Mouse (Mus musculus): ENCODE data around the gene Fry. TPM values are rescaled to one million over a fixed set of nuclear protein-coding genes. Genes with fewer than 3 reads are reported as not detected.

Gene Fry
- polyA plus RNA-seq, 1 experiment from 2014 or later: 15.2 TPM

GRCm38 (mm10) chr5:150522867-150523234, 404.4 kb downstream of the Fry start:
- WGBS: 7% methylated on average over 11 of the region's 11 CpGs
- Histone ChIP-seq H3K27ac (ENCODE audit: low read length) (peak overlapping the region; percentile 89), H3K27me3 (ENCODE audit: control insufficient read depth, insufficient read depth, low read length) (no peaks in the 10 kb centered on the region), H3K4me2 (replicated peaks; ENCODE audit: low read depth, low read length) (peak overlapping the region; percentile 56), H3K4me1 (ENCODE audit: control insufficient read depth, insufficient read depth, low read length) (0 out of 2 replicates have a peak, but pooled peaks cover 4% of the 10 kb centered on the region), H3K4me3 (ENCODE audit: low read depth, low read length) (peak overlapping the region; percentile 79), H3K9me3 (ENCODE audit: control insufficient read depth, low read depth, low read length) (no peaks in the 10 kb centered on the region), H3K36me3 (ENCODE audit: control insufficient read depth, insufficient read depth, low read length) (no peaks in the 10 kb centered on the region), H3K9ac (replicated peaks; ENCODE audit: low read depth, low read length) (peak overlapping the region; percentile 88)
- ATAC-seq (ENCODE audit: insufficient number of reproducible peaks, insufficient read depth, low FRiP score, low read depth): no peak

GRCm38 (mm10) chr5:150525239-150525638, 406.8 kb downstream of the Fry start:
- H3K9ac ChIP-seq (replicated peaks; ENCODE audit: low read depth, low read length): no peak overlapping the region
- 0 out of 2 replicates have a peak, but pooled peaks cover 4% of the 10 kb centered on the region for H3K4me1 ChIP-seq (ENCODE audit: control insufficient read depth, insufficient read depth, low read length)
- no peak for ATAC-seq (ENCODE audit: insufficient number of reproducible peaks, insufficient read depth, low FRiP score, low read depth)
- H3K4me2 ChIP-seq (replicated peaks; ENCODE audit: low read depth, low read length): no peak overlapping the region
- H3K9me3 ChIP-seq (ENCODE audit: control insufficient read depth, low read depth, low read length): no peaks in the 10 kb centered on the region
- no peak overlapping the region for H3K27ac ChIP-seq (ENCODE audit: low read length)
- no peak overlapping the region for H3K4me3 ChIP-seq (ENCODE audit: low read depth, low read length)
- H3K36me3 ChIP-seq (ENCODE audit: control insufficient read depth, insufficient read depth, low read length): 0 out of 2 replicates have a peak, but pooled peaks cover 2% of the 10 kb centered on the region
- 79% methylated on average over 2 of the region's 2 CpGs for WGBS
- no peaks in the 10 kb centered on the region for H3K27me3 ChIP-seq (ENCODE audit: control insufficient read depth, insufficient read depth, low read length)

GRCm38 (mm10) chr5:150541302-150541701, 422.9 kb downstream of the Fry start:
- WGBS: 94% methylated on average over 1 of the region's 1 CpGs
- ATAC-seq (ENCODE audit: insufficient number of reproducible peaks, insufficient read depth, low FRiP score, low read depth): no peak
- no peaks in the 10 kb centered on the region for H3K27me3 ChIP-seq (ENCODE audit: control insufficient read depth, insufficient read depth, low read length)
- H3K9ac ChIP-seq (replicated peaks; ENCODE audit: low read depth, low read length): no peak overlapping the region
- H3K4me3 ChIP-seq (ENCODE audit: low read depth, low read length): no peak overlapping the region
- H3K27ac ChIP-seq (ENCODE audit: low read length): no peak overlapping the region
- H3K36me3 ChIP-seq (ENCODE audit: control insufficient read depth, insufficient read depth, low read length): peaks cover 15% of the 10 kb centered on the region
- no peaks in the 10 kb centered on the region for H3K9me3 ChIP-seq (ENCODE audit: control insufficient read depth, low read depth, low read length)
- H3K4me2 ChIP-seq (replicated peaks; ENCODE audit: low read depth, low read length): no peak overlapping the region
- H3K4me1 ChIP-seq (ENCODE audit: control insufficient read depth, insufficient read depth, low read length): no peaks in the 10 kb centered on the region

GRCm38 (mm10) chr5:150543184-150543583, 424.7 kb downstream of the Fry start:
- WGBS: 85% methylated on average over 2 of the region's 2 CpGs
- no peak overlapping the region for H3K4me2 ChIP-seq (replicated peaks; ENCODE audit: low read depth, low read length)

More at GRCm38 (mm10) chr5:150543184-150543583, 424.7 kb downstream of the Fry start:
- no peaks in the 10 kb centered on the region for H3K27me3 ChIP-seq (ENCODE audit: control insufficient read depth, insufficient read depth, low read length)
- H3K9ac ChIP-seq (replicated peaks; ENCODE audit: low read depth, low read length): no peak overlapping the region
- H3K4me3 ChIP-seq (ENCODE audit: low read depth, low read length): no peak overlapping the region
- H3K4me1 ChIP-seq (ENCODE audit: control insufficient read depth, insufficient read depth, low read length): no peaks in the 10 kb centered on the region
- H3K9me3 ChIP-seq (ENCODE audit: control insufficient read depth, low read depth, low read length): no peaks in the 10 kb centered on the region
- H3K36me3 ChIP-seq (ENCODE audit: control insufficient read depth, insufficient read depth, low read length): peaks cover 9% of the 10 kb centered on the region
- no peak for ATAC-seq (ENCODE audit: insufficient number of reproducible peaks, insufficient read depth, low FRiP score, low read depth)
- H3K27ac ChIP-seq (ENCODE audit: low read length): no peak overlapping the region

Other genes with a start within 250 kb of the Fry start
- 0.55 and 0.69 TPM in 2 replicates for gene Rxfp2, start 100.0 kb upstream of the Fry start, polyA plus RNA-seq (2014; fragmentation: Nextera tagmentation; extraction: Ambion mirVana)

All from stomach, embryonic 14.5 days (tissue).